Mouse (Mus musculus) midbrain, embryonic 13.5 days (tissue): ENCODE results near the gene Olfr204. TPM values are rescaled to one million over a fixed set of nuclear protein-coding genes. Genes with fewer than 3 reads are reported as not detected.

ENCODE experiments used
- polyA plus RNA-seq: library from polyadenylated mRNA; unstranded; fragments of >200 nt; fragmentation: Nextera tagmentation; extraction: Ambion mirVana; gene quantifications from 2 replicates; pipeline ENCODE4 v1.2.1, GENCODE M21; 2015

The Olfr204 gene
- polyA plus RNA-seq, 1 experiment from 2014 or later, result not detected

Other genes starting within 250 kb of the Olfr204 start
- gene Olfr190, start 240.2 kb downstream of the Olfr204 start, polyA plus RNA-seq, result not detected in 2 replicates
- gene Olfr191, start 228.4 kb downstream of the Olfr204 start, polyA plus RNA-seq, result not detected in 2 replicates
- not detected in 2 replicates for gene Olfr193, start 206.4 kb downstream of the Olfr204 start, polyA plus RNA-seq
- not detected in 2 replicates for gene Olfr194, start 197.2 kb downstream of the Olfr204 start, polyA plus RNA-seq
- gene Olfr195, start 171.2 kb downstream of the Olfr204 start, polyA plus RNA-seq, result not detected in 2 replicates
- gene Olfr196, start 147.8 kb downstream of the Olfr204 start, polyA plus RNA-seq, result not detected in 2 replicates
- not detected in 2 replicates for gene Olfr198, start 114.7 kb downstream of the Olfr204 start, polyA plus RNA-seq
- not detected in 2 replicates for gene Olfr199, start 98.5 kb downstream of the Olfr204 start, polyA plus RNA-seq
- not detected in 2 replicates for gene Olfr201, start 45.6 kb downstream of the Olfr204 start, polyA plus RNA-seq
- gene Olfr202, start 31.5 kb downstream of the Olfr204 start, polyA plus RNA-seq, result not detected in 2 replicates
- gene Olfr203, start 19.4 kb downstream of the Olfr204 start, polyA plus RNA-seq, result not detected in 2 replicates
- gene Olfr205, start 12.9 kb upstream of the Olfr204 start, polyA plus RNA-seq, result not detected in 2 replicates
- not detected in 2 replicates for gene Olfr206, start 31.0 kb upstream of the Olfr204 start, polyA plus RNA-seq
- not detected in 2 replicates for gene Olfr209, start 45.7 kb upstream of the Olfr204 start, polyA plus RNA-seq
- gene Gabrr3, start 89.1 kb upstream of the Olfr204 start, polyA plus RNA-seq, result 0.12 and 0.30 TPM in 2 replicates
- 11.5 TPM in 2 replicates for gene Riox2, start 153.5 kb upstream of the Olfr204 start, polyA plus RNA-seq